Mouse (Mus musculus): ENCODE results near the gene Zfp541.

Gene Zfp541

DNA sequence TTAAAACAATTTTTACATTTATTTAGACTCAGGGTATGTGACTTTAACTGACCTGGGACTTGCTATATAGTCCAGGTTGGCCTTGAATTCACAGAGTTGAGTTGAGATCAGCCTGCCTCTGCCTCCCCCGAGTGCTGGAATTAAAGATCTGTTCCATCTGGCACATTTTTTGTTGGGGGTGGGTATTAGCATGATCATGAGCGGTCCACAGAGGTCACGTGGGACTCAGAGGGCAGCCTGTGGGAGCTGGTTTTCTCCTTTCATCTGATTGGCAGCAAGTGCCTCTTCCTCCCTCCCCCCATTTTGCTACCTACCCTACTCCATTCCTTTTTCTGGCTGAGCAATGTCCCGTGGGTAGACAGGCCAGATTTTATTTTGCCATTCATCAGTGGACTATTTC, 19.0 kb downstream of the Zfp541 start:
- no peak for DNase-seq (ENCODE audit: low spot score)

DNA sequence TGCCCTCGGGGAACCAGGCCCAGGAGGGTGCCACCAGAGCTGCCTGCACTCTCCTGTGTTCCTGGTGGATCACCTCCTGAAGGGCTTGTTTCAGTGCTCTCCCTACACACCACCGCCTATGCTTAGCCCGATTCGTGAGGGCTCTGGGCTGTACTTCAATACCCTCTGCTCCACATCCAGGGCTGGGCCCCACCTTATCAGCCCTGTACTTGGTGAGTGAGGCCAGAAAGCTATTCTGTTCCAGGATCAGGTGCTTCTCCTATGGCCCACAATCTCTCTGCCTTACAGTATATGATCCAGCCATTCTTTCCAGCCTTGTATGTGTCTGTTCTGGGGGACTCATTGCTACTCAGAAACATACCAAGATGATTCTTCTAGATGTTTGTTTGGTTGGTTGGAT, 21.7 kb downstream of the Zfp541 start:
- no peak for DNase-seq (ENCODE audit: low spot score)

DNA sequence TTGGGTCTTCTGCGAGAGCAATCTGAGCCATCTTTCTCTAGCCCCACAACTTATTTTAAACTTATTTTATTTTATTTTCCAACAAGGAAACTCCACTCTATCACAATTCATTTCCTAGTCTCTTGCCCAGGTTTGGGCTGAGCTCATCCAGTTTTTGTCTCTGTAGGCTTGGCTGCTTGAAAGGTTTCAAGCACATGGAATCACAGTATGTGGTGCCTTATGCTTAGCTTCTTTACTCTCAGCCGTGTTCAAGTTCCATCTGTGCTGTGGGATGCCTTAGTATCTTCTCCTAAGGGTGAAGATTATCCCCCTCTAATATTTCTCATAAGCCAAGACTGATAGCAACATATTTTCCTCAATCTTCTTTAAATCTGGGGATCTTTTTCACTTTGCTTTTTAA, 26.0 kb downstream of the Zfp541 start:
- no peak for DNase-seq (ENCODE audit: low spot score)

DNA sequence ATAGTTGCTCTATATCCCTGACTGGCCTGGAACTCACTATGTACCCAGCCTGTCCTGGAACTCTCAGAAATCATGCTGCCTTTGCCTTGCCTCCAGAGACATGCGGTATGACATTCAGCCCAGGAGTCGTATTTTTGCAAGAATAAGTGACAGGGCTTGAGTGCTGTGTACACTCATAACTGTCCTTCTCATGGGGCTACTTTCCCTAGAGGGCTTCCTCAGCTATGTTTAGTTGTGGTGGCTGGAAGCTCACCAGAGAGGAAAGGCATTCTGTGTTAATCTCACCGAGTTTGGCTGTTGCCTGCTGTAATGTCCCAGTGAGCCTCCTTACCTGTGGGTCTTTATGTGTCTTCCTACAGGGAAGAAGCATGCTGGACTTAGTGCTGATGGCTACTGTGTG, 33.0 kb downstream of the Zfp541 start:
- no peak for DNase-seq (ENCODE audit: low spot score)

DNA sequence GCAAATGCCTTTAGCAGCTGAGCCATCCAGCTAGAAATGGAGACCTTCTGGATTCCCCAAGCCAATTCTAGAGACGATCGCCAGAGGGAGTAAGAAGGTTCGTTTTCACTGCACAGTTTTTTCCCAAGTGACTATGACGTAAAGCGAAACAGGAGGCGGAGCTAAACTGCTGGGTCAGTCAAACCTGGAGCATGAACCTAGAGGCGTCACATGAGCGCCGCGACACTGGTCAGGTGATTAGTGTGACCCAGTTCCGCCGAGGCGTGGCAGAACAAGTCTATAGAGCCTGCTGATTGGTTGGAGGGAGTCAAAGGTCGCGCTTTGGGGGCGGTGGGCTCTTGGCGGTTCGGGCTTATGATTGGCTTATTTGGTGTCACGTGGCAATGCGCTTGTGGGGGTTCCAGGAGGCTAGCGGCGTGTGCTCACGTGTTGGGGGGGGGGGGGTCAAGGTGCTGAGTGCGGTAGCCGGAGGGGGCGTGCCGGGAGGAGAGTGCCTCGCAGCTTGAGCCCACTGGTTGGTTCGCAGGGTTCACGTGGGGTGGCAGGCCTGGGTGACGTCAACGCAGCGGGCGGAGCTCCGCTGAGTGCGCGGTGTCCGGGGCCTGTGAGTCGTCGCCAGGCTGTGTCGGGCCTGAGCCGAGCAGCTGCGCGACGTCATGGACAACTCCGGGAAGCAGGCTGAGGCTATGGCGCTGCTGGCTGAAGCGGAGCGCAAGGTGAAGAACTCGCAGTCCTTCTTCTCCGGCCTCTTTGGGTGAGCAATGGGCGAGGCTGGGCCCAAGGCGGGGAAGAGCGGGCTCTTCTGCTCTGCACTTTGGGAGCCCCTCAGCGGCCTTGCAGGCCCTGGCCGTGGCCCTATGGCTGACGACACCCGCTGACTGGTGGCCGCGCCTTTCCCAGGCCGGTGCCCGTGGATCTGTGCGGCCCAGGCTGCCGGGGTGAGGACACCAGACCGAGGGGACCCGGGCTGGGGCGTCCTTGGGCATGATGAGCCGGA, 36.7 kb downstream of the Zfp541 start, which contains the start of gene Napa:
TSS of gene Napa (plus strand) at position 438 of the 997 bp plus-strand sequence.
- DNase-seq (ENCODE audit: low spot score): peak; percentile 99

DNA sequence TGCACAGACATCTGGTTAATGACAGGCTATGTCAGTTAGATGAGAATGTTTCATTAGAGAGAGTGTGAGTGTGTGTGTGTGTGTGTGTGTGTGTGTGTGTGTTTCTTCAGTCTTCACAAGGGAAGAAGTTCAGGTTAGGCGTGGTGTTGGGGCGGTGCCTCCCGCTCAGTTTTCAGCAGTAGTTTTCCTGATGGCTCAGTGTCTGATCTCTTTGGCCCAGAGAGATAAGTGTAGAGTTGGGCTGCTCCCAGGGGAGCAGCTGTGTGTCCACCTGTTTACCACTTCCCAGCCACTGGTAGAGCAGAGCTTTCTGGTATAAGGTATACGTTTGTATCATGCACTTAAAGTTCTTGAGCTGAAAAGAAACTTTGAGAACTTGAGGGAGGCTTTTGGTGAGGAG, 38.3 kb downstream of the Zfp541 start:
- no peak for DNase-seq (ENCODE audit: low spot score)

DNA sequence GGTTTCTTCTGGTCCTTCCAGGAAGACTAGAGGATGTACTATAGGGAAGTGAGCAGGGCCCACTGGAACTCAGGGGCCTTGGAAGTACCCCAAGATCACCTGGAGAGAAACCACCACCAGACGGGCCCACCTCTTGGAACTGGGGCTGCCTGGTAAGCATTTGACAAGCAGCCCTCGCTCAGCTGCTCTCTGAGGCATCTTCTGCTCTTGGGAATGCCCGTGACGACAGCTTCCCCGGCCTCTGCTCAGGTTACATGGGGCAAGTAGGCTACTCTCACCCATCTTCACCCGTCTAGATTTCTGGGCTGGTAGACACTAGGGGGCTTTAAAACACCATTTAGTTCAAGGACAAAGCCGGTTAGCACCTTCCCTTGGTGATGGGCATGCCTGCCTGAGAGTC, 39.5 kb downstream of the Zfp541 start:
- DNase-seq (ENCODE audit: low spot score): no peak

DNA sequence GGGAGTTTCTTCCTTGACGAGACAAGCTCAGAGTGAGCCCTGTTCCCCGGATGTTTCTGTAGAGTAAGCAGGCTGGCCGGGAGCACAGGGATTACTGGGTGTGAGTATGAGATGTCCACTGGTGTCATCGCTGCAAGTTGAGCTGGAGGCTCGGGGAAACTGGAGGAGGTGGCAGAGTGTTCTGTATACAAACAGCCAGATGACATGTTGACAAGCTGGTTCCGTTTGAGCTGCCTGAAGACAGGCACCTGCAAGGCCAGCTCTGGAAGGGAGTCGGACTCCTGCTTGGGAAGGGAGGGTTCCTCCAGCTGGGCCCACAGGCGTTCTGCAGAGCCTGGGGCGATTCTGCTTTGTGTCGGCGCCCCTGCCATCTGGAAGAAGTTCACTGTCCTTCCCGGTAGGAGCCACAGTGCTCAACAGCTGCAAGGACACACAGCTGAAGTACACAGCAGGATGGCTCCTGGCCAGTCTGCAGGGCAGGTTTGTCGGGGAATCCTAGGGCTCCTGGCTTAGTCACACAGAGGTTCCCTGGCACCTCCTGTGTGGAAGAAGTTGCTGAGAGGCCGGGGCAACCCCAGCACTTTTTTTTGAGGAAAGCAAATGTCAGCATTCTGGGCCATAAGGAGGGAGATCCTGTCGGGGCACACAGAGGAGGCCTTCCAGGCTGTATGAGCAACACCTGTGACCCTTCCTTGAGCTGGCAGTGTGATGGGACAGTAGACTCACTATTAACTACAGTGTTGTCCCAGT, 40.3 kb downstream of the Zfp541 start:
- DNase-seq (ENCODE audit: low spot score): no peak

DNA sequence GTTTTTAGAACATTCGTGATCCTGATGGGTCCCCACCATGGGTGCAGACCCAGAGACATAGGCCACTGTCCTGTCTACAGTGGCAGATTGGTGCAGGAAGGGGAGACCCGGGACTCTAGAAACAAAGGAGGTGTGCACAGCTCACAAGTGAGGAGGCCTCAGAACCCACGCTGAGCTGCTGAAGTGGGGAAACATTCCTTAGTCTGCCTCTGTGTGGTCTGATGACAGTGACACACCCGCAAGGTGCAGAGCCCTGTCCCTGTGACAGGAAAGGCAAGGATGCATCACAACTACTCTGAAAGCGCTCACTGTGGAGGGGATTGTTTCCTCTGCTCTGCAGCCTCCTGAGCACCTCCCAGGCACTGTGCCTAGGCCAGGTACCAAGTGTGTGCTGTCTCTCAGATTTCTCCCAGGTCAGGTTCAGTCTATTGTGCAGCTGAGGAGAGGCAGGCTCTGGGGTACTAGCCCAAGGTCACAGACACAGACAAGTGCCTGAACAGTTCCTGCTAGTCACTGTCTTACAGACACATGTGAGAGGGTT, 41.1 kb downstream of the Zfp541 start:
- no peak for DNase-seq (ENCODE audit: low spot score)

DNA sequence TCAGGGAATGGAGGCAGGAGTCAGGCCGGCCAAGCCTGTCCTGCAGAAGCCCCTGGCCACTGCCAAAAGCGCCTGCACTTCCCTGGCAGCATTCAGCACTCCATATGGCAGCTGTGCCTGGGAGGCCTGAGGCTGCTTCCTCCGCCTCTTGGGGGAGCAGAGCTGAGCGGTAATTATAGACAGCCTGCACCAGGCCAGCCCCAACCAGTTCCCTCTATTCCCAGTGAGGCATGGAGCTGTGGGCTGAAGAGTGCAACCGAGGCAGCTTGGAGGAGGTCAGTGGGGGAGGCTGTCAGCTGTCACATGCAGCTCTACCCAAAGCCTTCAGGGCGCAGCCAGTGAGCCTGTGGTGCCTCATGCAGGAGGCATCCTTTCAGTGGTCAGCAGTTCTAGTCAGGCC, 42.1 kb downstream of the Zfp541 start:
- DNase-seq (ENCODE audit: low spot score): no peak

DNA sequence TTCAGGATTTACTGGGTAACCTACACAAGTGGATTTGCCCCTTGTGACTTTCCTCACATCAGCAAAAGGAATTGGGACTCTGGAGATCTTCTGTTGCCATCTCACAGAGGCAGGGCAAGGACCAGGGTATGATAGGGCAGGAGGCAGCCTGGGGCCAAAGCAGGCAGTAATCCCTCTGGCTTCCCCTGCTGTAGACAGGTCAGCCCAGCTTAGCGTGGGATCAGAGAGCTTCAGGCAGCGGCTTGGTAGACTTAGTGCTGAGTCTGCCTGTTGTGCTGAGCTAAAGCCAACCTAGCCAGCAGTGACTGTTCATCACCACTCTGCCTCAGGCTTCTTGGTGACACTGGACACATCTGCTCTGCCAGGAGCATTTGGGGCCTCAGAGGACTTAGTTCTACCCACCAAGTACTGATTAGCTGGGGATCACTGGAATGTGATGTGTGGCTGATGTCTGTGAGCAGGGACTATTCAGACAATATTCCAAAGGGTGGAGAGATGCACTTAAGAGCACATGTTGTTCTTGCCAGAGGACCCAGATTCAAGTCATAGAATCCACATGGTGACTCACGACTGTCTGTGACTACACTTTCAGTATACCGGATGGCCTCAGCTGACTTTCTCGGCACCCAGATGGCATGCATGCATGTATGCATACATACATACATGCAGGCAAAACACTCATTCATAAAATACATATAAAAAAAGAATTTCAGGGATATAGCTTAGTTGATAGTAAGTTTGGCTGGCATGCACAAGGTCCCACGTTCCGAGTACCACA, 43.2 kb downstream of the Zfp541 start:
- no peak for DNase-seq (ENCODE audit: low spot score)

DNA sequence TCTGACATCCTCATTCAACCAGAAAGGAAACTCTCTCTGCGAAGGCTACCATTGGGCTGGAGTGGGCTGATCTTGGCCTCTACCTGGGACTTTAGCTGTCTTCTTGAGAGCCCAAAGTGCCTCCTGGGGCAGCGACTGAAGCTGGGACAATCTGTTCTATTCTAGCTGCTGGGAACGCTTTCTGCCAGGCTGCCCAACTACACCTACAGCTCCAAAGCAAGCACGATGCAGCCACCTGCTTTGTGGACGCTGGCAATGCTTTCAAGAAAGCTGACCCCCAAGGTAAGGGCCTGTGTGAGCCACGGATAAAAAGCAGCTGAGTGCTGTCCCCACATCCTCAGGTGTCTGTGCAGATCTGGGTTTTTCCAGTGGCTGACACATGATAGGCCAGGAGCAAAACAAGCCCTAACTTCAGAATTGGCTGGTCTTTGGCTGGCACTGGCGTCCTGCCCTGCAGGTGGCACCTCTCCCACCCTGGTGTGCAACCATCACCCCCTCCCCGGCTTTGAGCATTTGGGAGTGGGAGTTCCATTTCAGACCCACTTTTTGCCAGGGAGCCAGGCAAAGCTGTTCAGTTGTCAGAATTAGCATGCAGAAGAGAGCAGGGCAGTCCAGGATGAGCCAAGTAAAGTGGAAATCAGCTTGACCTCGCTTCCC, 47.4 kb downstream of the Zfp541 start:
- DNase-seq (ENCODE audit: low spot score): no peak

DNA sequence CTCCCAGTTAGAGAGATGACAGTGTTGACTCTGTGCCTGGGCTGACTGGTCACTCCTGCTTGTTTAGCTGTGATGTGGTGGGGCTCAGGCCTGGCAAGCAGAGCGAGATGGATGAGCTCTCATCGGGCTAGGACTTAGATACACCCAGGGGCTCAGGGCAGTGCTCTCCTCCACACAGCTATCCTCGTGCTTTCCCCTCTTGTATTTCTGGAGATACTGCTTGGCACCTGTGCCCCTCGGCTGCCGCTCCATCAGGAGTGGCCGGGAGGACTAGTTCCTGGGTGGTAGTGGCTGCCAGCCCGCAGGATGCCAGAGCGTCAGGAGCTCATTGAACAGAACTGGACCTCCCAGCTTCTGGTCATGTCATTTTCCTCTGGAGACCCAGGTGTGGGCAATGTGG, 48.5 kb downstream of the Zfp541 start:
- DNase-seq (ENCODE audit: low spot score): no peak

DNA sequence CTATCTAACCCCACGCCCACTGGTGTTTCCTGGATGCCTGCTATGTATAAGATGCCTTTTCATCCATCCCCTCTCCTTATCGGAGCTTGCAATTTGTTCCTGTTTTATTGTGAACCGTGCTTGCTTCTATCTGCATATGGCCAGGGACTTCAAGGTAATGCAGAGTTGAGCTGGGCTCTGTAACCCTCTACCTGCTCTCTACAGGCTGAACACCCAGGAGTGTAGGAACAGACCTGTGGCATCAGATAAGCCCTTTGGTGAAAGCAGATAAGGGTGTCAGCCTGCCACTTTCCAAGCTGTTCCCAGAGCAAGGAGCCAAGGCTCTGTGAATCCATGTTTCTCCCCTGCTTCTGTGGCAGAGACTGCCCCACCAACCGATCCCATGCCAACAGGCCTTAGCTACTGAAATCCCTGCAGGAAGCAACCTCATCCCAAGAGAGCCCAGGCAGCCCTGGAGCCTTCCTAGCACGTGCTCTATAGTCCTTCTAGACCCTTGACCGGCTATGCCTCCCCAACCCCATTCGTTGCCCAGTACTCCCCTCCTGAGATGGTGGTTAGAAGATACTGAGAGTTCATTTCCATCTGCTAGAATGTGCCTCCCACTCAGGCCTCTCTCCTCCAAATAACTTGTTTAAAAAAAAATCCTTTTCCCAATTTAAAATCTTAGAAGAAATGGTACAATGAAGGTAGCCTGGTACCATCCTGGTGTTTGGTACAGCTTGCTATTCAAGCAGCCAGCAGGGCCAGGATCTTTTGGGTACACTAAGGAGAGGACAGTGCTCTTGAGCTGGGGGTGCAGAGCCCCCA, 49.9 kb downstream of the Zfp541 start:
- no peak for DNase-seq (ENCODE audit: low spot score)

DNA sequence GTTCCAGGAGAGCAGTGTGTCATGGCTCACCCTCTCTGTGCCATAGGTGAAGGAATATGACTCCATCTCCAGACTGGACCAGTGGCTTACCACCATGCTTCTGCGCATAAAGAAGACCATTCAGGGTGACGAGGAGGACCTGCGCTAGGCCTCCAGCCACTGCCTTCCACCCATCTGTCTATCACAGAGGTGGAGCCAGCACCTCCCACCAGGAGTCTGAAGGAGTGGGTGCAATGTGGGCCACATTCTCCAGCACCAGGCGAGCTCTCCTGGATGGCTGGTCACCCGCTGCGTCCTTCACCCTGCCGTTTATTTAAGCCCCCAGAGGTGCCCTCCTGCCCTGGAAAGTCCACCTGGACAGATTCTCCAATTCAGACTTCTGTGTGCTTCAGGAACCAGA, 54.8 kb downstream of the Zfp541 start:
- DNase-seq (ENCODE audit: low spot score): no peak

DNA sequence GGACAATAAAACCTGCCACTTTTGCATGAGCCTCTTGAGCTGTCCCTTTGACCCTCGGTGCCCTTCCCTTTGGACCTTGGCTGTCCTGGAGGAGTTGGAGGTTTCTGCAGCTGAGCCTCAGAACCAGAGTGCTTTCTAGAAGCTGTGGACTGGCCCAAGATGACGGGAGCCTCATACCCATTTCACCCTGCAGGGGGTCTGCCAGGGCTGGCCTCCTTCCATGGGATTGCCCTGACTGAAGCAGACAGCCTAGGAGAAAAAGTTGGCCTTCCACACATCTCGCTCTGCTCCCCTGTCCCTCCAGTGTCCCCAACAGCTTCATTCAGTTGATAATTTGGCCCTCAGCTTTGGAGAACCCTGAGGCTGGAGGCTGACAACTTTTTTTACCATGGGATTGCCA, 55.5 kb downstream of the Zfp541 start:
- DNase-seq (ENCODE audit: low spot score): no peak

DNA sequence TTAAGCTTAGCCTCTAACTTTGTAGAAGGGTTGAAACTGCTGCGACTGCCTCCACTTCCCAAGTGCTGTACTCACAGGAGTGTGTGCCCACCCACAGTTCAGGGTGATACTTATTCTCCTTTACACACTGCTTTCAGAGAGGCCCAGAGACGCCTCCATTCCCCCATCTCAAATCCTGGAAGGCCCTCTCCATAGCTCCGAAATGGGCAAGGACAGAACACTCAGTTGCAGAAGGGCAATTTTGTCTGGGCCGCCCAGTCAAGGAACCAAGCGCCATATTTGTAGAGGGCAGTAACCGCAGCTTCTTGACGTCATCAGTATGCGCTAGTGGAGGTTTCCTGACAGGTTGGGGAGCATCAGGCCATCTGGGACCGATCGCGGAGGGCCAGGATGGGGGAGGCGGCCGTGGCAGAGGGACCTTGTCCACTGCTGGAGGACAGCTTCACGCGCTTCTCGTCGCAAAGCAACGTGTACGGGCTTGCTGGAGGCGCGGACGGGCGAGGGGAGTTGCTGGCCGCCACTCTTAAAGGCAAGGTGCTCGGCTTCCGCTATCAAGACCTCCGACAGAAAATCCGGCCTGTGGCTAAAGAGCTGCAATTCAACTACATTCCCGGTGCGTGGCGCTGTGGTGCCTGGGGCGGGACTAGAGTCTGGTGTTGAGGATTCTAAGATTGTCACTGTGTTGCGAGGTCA, 58.1 kb downstream of the Zfp541 start, which contains the start of gene Kptn:
TSS of gene Kptn (plus strand) at position 327 of the 693 bp plus-strand sequence.
- peak; percentile 94 for DNase-seq (ENCODE audit: low spot score)

DNA sequence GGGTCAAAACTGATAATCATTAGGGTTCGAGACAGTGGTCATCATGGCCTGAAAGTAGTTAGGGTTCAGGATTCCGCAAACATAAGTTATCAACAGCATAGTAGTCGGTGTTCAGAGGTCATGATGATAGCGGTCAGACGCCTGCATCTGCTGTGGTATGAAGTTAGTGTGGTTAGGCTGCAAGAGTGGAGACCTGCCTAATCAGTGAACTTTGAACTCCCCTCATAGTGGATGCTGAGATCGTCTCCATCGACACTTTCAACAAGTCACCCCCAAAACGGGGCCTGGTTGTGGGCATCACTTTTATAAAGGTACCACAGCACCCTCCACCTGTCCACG, 58.6 kb downstream of the Zfp541 start:
- DNase-seq (ENCODE audit: low spot score): no peak

DNA sequence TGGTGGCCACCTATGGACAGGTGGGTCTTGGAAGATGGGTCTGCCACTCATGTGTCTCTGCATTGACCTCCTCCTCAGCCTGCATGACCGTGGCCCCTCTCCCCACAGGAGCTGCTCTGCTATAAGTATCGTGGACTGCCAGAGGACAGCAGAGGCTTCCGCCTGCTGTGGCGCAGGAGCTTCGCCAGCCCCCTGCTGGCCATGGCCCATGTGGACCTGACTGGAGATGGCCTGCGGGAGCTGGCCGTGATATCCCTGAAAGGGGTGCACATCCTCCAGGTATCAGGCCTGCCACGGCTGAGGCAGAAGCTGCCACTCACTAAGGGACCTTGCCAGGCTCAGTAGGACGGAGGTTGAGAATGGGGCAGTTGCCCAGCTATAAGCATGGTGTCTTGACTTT, 64.2 kb downstream of the Zfp541 start:
- DNase-seq (ENCODE audit: low spot score): no peak

DNA sequence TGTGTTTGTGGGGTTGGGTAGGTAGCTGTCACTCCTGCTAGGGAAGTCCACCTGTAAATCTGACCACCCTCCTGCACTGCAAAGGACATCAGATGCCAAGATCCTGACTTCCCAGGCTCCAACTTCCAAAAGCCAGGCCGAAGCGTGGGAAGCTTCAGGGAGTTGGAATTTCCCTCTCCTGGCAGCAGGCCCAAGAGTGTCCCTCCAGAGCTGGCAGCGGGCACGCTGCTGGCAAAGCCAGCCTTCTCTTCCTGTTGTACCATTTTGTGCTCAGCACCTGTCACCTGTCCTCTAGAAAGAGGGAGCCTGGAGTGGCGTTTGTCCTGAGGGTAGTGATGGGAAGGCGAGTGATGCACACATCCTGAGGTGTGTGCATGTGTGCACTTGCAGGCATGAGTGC, 66.7 kb downstream of the Zfp541 start:
- DNase-seq (ENCODE audit: low spot score): no peak
